Mouse (Mus musculus): ENCODE measurements around the gene Hdlbp. TPM values are rescaled to one million over a fixed set of nuclear protein-coding genes. Genes with fewer than 3 reads are reported as not detected.
A peak's percentile ranks its signal among the peaks of the same experiment; 100 is the strongest.
"Not testable (repeated sequence)": the region's sequence is repeated elsewhere in the genome, so short reads cannot be mapped to it uniquely, and the experiment has no call there.

Gene Hdlbp
- polyA plus RNA-seq, 1 experiment from 2014 or later = 74.3 TPM

DNA sequence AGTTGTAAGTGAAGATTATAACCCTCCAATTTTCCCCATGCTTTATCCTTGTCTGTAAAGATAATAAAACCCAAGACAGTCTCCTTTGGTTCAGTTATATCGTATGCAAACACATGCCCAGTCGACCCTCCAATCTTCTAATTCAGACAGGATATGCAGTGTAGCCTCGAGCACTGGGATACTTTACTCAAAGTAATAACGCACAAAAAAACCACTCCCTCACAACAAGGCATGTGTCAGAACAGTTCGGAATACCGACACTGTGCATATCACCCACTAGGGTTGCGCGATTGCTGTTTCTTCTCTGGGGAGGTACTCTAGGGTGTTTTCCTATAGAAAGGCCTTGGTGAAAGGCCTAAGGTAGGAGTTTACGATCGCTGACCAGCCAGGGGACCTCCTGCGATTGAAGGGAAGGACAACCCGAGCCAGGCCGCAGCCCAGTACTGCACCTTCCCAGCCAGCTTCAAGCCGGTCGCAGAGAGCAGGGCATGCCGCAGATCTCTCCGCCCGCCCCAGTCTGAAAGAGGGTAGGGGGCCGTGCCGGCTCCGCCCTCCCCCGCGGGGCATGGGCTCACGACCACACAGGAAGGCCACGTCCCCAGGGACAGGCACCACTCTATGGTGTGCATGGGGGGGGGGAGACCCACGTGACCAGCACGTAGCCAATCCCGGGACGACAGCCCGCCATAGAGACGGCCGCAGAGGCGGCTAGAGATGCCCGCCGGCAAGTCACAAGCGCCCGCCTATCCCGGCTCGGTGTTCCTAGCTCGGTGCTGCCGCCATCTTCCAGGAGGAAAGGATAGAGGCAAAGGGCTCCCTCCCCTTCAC, 643 bp downstream of the Hdlbp start:
- Histone ChIP-seq H3K9me3 (no peaks in the 10 kb centered on the region), H3K36me3 (0 out of 2 replicates have a peak, but pooled peaks cover 2% of the 10 kb centered on the region), H3K27me3 (no peaks in the 10 kb centered on the region), H3K9ac (replicated peaks) (peak overlapping the region; percentile 87), H3K4me1 (replicated peaks) (peaks cover 30% of the 10 kb centered on the region), H3K27ac (peak overlapping the region; percentile 92), H3K4me2 (replicated peaks) (peak overlapping the region; percentile 61), H3K4me3 (replicated peaks) (peak overlapping the region; percentile 87)
- under 1% methylated on average over 38 of the region's 41 CpGs for WGBS
- ATAC-seq = peak; percentile 98

DNA sequence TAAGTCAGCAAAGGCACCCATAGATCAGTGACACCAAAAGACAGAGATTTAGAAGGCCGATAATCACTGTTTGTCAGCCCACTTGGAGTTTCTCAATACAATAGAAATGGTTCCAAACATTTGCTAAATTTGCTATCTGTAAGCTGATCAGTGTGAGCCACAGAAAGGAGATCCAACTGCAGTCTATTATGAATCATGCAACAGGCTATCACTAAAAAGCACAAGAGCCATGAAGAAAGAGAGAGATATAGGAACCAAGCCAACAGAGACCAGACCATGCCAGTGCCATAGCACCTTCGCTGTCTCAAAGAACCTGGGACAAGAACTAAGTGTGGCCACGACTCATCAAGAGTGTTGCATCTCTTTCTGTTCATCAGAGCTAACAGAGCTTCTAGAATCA, 2.9 kb downstream of the Hdlbp start:
- Histone ChIP-seq H3K27me3 (no peaks in the 10 kb centered on the region), H3K27ac (no peak overlapping the region), H3K4me3 (replicated peaks) (no peak overlapping the region), H3K4me2 (replicated peaks) (no peak overlapping the region), H3K9me3 (no peaks in the 10 kb centered on the region), H3K36me3 (0 out of 2 replicates have a peak, but pooled peaks cover 2% of the 10 kb centered on the region), H3K4me1 (replicated peaks) (peaks cover 20% of the 10 kb centered on the region), H3K9ac (replicated peaks) (no peak overlapping the region)
- WGBS = 94% methylated on average over 3 of the region's 3 CpGs
- ATAC-seq = no peak

DNA sequence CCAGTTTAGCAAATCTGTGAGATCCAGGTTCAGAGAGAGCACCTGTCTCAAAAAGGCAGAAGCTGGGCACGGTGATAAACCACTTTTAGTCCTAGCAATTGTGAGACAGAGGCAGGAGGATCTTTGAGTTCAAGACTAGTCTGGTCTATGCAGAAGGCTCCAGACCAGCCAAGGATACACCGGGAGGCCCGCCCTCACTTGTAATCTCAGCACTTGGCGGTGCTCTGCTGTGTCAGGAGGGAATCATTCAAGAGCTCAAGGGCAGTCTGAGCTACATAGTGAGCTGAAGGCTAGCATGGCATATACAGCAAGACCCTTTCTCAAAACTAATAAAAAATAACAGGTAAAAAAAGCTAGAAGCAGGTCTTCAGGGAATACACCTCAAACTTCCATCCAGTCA, 10.0 kb downstream of the Hdlbp start:
- Histone ChIP-seq H3K27me3 (no peaks in the 10 kb centered on the region), H3K4me3 (replicated peaks) (no peak overlapping the region), H3K9me3 (no peaks in the 10 kb centered on the region), H3K36me3 (no peaks in the 10 kb centered on the region; the same call in 1 of the 2 replicates), H3K27ac (no peak overlapping the region), H3K4me1 (replicated peaks) (no peaks in the 10 kb centered on the region), H3K9ac (replicated peaks) (no peak overlapping the region), H3K4me2 (replicated peaks) (no peak overlapping the region)
- no peak for ATAC-seq
- WGBS = 96% methylated on average over 4 of the region's 4 CpGs

DNA sequence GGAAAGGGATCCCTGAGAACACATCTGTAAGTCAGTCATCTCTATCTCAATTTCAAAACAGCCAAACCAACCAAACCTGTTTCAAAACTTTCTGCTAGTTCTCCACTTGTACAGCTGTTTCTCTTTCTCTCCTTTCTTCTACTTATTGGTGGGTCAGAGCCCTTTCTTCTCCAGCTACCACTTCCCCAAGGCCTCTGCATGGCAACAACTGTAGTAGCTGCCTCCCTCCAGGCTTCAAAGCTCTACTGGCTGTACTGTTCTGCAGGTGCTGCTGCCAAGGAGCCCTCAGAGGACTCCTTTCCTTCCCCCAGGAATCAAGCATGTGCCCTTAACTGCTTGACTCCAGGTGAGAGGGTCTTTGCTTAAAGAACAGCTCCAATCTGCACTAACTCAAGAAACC, 12.9 kb downstream of the Hdlbp start:
- Histone ChIP-seq H3K9me3 (no peaks in the 10 kb centered on the region), H3K27ac (no peak overlapping the region), H3K4me2 (replicated peaks) (no peak overlapping the region), H3K4me1 (replicated peaks) (no peaks in the 10 kb centered on the region), H3K9ac (replicated peaks) (no peak overlapping the region), H3K27me3 (no peaks in the 10 kb centered on the region), H3K36me3 (no peaks in the 10 kb centered on the region; the same call in 1 of the 2 replicates), H3K4me3 (replicated peaks) (no peak overlapping the region)
- ATAC-seq = no peak

DNA sequence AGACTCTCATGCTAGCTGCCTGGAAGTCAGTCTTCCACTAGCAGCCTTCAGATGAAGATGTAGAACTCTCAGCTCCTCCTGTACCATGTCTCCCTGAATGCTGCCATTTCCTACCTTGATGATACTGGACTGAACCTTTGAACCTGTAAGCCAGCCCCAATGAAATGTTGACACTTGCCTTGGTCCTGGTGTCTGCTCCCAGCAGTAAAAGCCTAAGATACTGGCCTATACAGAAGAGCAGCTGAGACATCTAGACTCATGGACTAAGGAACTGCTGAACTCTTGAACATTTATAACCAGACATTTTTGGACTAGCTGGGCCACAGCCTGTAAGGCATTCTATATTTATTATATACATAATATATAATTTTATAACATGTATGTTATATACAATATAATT, 13.5 kb downstream of the Hdlbp start:
- no peaks in the 10 kb centered on the region for H3K9me3 ChIP-seq
- no peak for ATAC-seq
- H3K27ac ChIP-seq = no peak overlapping the region
- no peaks in the 10 kb centered on the region for H3K27me3 ChIP-seq
- no peaks in the 10 kb centered on the region for H3K4me1 ChIP-seq (replicated peaks)
- H3K9ac ChIP-seq (replicated peaks) = no peak overlapping the region
- no peak overlapping the region for H3K4me2 ChIP-seq (replicated peaks)
- no peaks in the 10 kb centered on the region; the same call in 1 of the 2 replicates for H3K36me3 ChIP-seq
- no peak overlapping the region for H3K4me3 ChIP-seq (replicated peaks)

DNA sequence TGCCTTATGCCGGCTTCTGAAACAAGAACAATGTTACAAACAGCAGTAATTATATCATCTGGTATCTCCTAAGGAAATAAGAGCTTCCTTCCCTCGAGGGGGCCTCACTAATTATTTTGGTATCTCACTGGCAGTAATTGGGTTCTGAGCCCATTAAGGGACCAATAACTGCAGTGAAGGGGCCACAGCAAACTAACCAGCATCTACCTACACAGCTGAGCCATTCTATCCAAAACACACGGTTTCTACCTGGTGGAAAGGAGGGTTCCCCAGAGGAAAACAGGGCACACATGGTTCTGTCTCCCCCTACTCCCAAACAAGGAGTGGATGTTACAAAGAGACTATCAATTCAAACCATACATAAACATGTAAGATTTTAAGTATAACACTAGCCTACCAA, 19.5 kb downstream of the Hdlbp start:
- ATAC-seq = no peak
- Histone ChIP-seq H3K4me1 (replicated peaks) (peaks cover 3% of the 10 kb centered on the region), H3K27me3 (no peaks in the 10 kb centered on the region), H3K9me3 (no peaks in the 10 kb centered on the region), H3K4me3 (replicated peaks) (no peak overlapping the region), H3K27ac (no peak overlapping the region), H3K36me3 (no peaks in the 10 kb centered on the region), H3K9ac (replicated peaks) (no peak overlapping the region), H3K4me2 (replicated peaks) (no peak overlapping the region)
- 71% methylated on average over 3 of the region's 3 CpGs for WGBS

DNA sequence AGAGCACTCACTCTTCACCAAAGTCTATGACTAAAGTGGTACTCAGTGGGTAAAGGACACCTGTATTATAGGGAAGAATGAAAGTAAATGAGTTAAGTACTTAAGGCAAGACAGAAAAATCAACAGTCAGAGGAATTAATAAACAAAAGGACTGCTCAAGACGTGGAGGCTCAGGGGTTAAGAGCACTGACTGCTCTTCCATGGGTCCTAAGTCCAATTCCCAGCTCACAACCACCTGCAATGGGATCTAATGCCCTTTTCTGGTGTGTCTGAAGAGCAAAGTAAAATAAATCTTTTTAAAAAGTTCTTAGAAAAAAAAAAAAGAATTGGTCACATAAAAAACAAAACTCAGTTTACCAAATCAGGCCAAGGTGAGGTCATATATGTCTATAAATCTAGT, 20.3 kb downstream of the Hdlbp start:
- Histone ChIP-seq H3K27ac (no peak overlapping the region), H3K4me2 (replicated peaks) (no peak overlapping the region), H3K4me1 (replicated peaks) (peaks cover 3% of the 10 kb centered on the region), H3K36me3 (no peaks in the 10 kb centered on the region), H3K9ac (replicated peaks) (no peak overlapping the region), H3K9me3 (no peaks in the 10 kb centered on the region), H3K27me3 (no peaks in the 10 kb centered on the region), H3K4me3 (replicated peaks) (no peak overlapping the region)
- no peak for ATAC-seq
- WGBS = 64% methylated on average over 1 of the region's 1 CpGs

DNA sequence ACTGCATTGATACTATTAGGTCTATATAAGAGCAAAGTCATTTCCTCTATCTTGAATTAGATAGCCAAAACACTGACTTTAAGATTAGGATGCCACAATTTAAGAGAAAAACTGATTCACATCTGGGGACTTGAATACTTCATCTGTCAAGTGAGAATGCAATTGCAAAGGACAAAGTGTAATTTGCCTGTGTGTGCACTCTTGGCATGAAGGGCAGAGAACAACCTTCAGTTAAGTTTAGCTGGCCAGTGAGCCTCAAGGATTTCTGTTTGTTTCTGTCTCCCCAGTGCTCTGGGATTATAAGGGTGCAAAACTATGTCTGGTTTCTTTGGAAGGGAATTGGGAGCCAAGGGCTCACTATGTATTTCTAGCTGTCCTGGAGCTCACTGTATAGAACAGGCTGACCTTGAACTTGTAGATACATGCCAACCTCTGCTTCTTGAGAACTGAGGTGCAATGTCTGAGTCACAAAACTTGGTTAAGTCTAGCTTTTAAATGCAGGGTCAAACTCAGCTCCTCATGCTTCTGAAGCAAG, 24.8 kb downstream of the Hdlbp start:
- H3K36me3 ChIP-seq = no peaks in the 10 kb centered on the region
- no peak overlapping the region for H3K4me2 ChIP-seq (replicated peaks)
- no peak overlapping the region for H3K27ac ChIP-seq
- no peaks in the 10 kb centered on the region for H3K4me1 ChIP-seq (replicated peaks)
- H3K27me3 ChIP-seq = no peaks in the 10 kb centered on the region
- no peaks in the 10 kb centered on the region for H3K9me3 ChIP-seq
- no peak overlapping the region for H3K4me3 ChIP-seq (replicated peaks)
- no peak for ATAC-seq
- H3K9ac ChIP-seq (replicated peaks) = no peak overlapping the region

DNA sequence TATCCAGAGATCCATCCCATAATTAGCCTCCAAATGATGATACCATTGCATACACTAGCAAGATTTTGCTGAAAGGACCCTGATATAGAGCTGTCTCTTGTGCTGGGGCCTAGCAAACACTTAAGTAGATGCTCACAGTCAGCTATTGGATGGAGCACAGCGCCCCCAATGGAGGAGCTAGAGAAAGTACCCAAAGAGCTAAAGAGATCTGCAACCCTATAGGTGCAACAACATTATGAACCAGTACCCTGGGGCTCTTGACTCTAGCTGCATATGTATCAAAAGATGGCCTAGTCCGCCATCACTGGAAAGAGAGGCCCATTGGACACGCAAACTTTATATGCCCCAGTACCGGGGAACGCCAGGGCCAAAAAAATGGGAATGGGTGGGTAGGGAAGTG, 28.5 kb downstream of the Hdlbp start:
- ATAC-seq; H3K27me3 ChIP-seq; H3K36me3 ChIP-seq; H3K9me3 ChIP-seq; H3K4me3 ChIP-seq (replicated peaks); H3K9ac ChIP-seq (replicated peaks); H3K27ac ChIP-seq; H3K4me1 ChIP-seq (replicated peaks); H3K4me2 ChIP-seq (replicated peaks): not testable (repeated sequence)
- WGBS = 82% methylated on average over 5 of the region's 5 CpGs

DNA sequence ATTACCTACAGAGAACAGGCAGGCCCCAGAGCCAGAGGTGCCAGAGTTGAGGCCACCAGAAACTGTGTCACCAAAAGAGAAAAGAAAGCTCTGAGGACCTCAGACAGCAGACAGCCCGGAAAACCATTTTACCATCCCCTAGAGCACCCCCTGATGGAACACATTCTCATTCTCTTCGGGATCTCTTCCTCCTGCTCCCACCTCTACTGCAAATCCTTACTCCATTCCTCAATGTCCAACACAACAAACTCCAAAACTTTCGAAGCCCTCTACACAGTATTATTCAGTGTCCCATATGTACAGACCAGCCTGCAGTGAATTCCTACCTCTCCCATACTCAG, 32.8 kb downstream of the Hdlbp start:
- no peaks in the 10 kb centered on the region for H3K9me3 ChIP-seq
- ATAC-seq = peak; percentile 3; the same call in 1 of the 2 replicates
- peak overlapping the region; percentile 62; the same call in 1 of the 2 replicates for H3K27ac ChIP-seq
- 13% methylated on average over 3 of the region's 3 CpGs for WGBS
- peaks cover 2% of the 10 kb centered on the region for H3K36me3 ChIP-seq
- H3K4me2 ChIP-seq (replicated peaks) = peak overlapping the region; percentile 95
- peak overlapping the region; percentile 67 for H3K4me3 ChIP-seq (replicated peaks)
- H3K27me3 ChIP-seq = no peaks in the 10 kb centered on the region
- peak overlapping the region; percentile 74 for H3K9ac ChIP-seq (replicated peaks)
- peaks cover 19% of the 10 kb centered on the region for H3K4me1 ChIP-seq (replicated peaks)

DNA sequence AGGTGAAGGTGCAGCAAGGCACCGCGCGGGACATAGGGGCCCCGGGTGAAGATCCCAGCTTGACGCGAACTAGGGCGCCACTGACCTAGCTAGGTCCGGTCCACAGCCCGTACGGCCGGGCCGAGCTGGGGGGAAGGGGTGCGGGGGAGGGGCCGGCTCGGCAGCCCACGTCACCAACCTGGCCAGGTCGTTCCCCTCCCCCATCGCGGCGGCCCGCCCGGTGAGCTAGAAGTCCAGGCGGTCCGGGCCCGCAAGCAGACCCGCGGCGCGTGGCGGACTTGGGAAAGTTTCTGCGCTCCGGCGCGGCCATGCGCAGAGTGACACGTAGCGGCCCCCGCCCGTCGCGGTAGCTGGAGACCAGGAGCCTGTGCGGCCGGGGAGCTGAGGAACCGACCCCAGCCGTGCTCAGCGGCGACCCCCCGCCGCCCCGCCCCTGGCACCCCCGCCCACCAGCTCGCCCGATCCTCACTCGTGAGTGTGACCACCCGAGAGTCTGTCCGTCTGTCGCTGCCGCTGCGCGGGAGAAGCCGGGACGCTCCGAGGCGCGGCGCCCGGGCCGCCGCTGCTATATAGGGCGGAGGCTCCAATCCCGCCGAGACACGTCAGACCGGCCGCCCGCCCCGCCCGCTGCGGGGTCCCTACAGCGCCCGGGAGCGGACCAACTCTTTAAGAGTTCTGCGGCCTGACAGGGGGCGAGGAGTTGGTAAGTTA, 33.3 kb downstream of the Hdlbp start:
- WGBS = under 1% methylated on average over 78 of the region's 84 CpGs
- Histone ChIP-seq H3K4me2 (replicated peaks) (peak overlapping the region; percentile 95), H3K27me3 (no peaks in the 10 kb centered on the region), H3K9me3 (no peaks in the 10 kb centered on the region), H3K36me3 (peaks cover 6% of the 10 kb centered on the region), H3K4me1 (replicated peaks) (peaks cover 19% of the 10 kb centered on the region), H3K27ac (peak overlapping the region; percentile 62), H3K4me3 (replicated peaks) (peak overlapping the region; percentile 67), H3K9ac (replicated peaks) (peak overlapping the region; percentile 74)
- peak; percentile 92 for ATAC-seq

DNA sequence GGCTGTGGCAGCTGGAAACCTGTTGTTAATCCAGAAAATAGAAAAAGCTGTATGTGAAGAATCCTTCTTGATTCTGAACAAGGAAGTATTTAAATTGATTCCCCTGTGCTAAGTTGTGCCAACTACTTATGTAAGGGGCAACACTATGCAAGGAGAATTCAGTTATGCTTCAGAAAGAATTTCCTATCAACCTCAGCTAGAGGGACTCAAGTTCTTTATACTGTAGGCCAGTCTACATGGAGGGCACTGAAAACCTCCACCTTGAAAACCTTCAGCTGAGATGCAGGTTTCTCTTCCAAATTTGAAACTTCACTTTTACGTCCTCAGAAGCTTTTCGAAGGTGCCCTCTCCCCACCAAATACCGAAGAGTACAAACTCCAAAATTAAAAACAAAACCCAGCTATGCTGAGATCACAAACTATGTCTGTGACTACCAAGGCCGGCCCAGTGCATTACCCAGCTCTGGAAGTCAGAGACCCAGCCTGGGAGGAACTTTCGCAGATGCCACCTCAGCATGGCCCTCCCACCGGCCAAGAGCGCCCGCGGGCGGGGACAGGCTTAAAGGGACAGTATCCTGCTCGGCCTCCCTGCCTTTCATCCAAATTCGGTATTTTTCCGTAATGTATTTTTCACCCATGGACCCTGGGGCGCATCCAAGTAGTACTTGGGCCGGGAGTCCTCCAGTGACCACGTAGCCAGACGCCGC, 34.1 kb downstream of the Hdlbp start:
- H3K4me3 ChIP-seq (replicated peaks) = peak overlapping the region; percentile 67
- peaks cover 19% of the 10 kb centered on the region for H3K4me1 ChIP-seq (replicated peaks)
- H3K27ac ChIP-seq = peak overlapping the region; percentile 62; the same call in 1 of the 2 replicates
- peak overlapping the region; percentile 74 for H3K9ac ChIP-seq (replicated peaks)
- H3K9me3 ChIP-seq = no peaks in the 10 kb centered on the region
- H3K36me3 ChIP-seq = peaks cover 6% of the 10 kb centered on the region
- no peaks in the 10 kb centered on the region for H3K27me3 ChIP-seq
- peak; percentile 84 for ATAC-seq
- 5% methylated on average over 18 of the region's 18 CpGs for WGBS
- peak overlapping the region; percentile 95 for H3K4me2 ChIP-seq (replicated peaks)

Data from midbrain, embryonic 13.5 days (tissue).